Mouse (Mus musculus): ENCODE results near the gene Rlbp1.
A peak's percentile ranks its signal among the peaks of the same experiment; 100 is the strongest.

The Rlbp1 gene

DNA sequence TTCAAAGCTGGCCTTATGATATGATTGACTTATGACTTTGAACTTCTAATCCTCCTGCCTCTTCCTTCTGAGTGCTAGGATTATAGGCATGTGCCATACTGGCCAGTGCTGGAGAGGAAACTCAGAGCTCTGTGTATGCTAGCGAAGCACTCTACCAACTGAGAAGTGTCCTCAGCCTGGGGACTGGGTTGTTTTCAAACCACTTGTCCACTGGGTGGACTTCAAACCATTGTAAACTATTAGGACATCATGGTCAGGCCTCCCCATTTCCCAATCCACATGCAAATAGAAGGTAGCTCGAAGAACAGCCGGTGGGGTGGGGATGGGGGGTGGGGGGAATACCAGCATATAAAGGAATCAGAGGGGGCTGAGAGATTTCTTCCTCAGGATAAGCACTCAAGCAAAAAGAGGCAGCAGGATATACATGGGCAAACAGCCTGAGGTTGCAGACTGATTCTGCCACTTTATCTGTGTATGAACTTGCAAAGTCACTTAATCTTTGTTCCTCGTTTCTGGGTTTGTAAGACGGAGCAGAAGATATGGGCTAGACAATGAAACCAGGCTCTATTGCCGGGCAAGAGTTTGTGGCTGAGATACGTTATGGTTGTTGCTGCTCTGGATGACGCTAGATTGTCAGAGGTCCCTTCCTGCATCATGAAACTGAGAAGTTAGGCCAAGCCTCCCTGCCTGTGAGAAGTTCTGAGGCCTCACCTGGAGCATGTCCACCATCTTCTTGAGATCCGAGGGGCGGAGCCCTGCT is 10.2 kb downstream of the Rlbp1 start:
- DNase-seq (ENCODE audit: low spot score in 2 of 2), result no peak

DNA sequence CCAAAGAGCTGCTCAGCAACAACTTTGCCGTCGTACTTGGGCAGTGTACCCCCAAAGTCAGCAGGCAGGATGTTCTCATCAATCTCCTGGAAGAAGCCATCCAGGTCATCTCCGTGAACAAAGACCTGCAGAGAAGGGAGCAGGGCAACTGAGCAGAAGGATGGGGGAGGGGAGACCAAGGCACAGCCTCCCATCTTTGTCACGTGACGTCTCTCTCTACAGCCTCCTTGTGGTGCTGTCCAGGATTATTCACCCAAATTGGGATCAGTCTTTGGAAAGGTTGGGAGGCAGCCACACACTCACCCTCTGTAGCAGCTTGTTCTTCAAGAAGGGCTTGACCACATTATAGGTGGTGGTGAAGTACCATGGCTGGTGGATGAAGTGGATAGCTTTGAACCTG is 11.3 kb downstream of the Rlbp1 start:
- no peak for DNase-seq (ENCODE audit: low spot score in 2 of 2)

DNA sequence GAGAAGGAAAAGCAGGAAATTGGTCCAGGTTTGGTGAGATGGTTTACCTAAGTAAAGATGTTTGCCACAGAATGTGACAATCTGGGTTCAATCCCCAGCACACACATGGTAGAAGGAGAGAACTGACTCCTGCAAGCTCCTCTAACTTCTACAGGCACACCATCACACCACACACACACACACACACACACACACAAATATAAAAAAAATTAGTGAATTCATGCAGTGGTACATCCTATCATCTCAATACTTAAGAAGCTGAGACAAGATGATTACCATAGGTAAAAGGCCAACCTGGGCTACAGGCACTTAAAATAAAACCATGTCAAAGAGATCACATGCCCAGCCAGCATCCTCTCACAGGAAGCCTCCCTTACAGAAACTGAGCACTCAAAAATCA is 12.8 kb downstream of the Rlbp1 start:
- DNase-seq (ENCODE audit: low spot score in 2 of 2), result no peak

DNA sequence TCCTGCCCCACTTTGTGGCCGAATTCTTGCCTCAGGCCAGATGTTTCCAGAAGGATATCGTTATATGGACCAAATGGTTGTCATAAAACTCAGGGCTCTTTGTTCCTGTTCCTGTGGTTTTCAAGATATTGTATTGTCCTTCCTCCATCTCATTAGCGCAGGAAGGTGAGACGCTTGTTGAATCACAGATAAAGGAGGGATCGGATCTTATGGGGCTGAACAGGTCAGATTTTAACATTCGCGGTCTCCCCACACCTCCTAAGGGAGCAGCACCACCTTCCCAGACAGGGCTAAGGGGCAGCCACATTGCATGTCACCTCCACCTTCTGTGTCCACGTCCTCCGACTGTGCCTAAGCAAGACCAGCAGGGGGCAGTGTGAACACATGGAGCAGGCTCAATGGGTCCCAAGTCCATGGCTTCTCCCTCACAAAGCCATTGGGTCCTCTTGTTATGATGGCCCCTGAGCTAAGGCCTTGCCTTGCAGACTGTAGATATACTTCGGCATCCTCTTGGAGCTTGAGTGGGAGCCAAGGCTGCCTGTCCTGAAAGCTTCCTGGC is 15.4 kb downstream of the Rlbp1 start:
- peak; percentile 45 to 58 for DNase-seq (ENCODE audit: low spot score in 2 of 2)

DNA sequence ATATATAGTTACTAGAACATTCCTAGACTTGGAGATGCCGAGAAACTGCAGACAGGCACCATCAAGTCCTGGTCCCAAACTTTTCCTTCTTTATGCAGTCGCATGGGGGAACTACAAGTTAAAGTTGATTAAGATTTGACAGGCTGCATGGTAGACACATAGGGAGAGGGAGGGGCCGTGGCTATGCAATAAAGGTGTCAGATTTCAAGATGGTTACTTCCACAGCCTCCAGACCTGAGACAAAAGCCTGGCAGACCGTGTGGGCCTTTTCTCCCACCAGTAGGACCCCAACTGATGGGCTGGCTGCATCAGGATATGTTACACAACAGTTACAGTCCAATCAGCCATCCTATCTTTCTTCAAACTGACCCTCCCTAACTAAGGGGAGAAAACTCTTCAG is 17.4 kb downstream of the Rlbp1 start:
- DNase-seq (ENCODE audit: low spot score in 2 of 2), result no peak

DNA sequence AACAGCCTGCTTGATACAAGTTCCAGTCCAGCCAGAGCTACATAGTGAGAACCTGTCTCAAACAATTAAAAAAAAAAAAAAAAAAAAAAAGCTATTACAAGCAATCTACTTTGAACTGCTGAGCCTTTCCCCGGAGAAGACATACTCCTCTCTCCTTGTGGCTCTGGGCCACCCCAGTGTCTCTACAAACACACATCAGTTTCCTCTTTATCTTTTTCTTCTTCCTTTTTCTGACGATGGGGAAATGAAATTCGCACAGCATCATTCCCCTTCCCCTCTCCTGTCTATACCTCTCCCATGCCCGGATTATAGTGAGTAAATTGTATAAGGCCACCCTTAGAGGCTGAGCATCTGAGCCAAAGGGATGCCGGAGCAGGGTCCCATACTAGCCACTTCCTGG is 18.2 kb downstream of the Rlbp1 start:
- no peak for DNase-seq (ENCODE audit: low spot score in 2 of 2)

GRCm38 (mm10) chr7:79363370-79364043 is 23.3 kb downstream of the Rlbp1 start:
- no peak for DNase-seq (ENCODE audit: low spot score in 2 of 2)

GRCm38 (mm10) chr7:79362830-79363229 is 24.0 kb downstream of the Rlbp1 start:
- no peak for DNase-seq (ENCODE audit: low spot score in 2 of 2)

- no peak for DNase-seq (ENCODE audit: low spot score in 2 of 2)
Measured at GRCm38 (mm10) chr7:79362208-79362607, 24.6 kb downstream of the Rlbp1 start.

DNA sequence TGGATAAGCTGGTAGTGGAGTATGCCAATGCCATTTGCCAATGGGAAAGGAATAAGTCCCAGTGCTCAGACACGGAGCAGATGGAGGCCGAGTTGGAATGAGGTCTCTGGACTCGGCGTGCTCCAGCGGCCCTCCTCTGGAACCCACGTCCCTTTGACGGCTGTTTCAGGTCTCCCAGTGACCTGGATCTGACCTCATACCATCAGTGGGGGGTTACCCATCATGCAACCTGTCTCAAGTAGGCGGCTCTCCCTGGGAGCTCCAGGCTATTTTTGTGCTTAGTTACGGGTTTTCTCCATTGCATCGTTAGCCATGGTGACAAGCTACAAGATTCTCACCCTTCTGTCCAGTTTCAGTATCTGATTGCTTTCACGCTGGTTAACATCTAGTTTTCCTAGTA is 26.8 kb downstream of the Rlbp1 start:
- DNase-seq (ENCODE audit: low spot score in 2 of 2), result no peak

GRCm38 (mm10) chr7:79359183-79359435 is 27.7 kb downstream of the Rlbp1 start:
- DNase-seq (ENCODE audit: low spot score in 2 of 2), result no peak

DNA sequence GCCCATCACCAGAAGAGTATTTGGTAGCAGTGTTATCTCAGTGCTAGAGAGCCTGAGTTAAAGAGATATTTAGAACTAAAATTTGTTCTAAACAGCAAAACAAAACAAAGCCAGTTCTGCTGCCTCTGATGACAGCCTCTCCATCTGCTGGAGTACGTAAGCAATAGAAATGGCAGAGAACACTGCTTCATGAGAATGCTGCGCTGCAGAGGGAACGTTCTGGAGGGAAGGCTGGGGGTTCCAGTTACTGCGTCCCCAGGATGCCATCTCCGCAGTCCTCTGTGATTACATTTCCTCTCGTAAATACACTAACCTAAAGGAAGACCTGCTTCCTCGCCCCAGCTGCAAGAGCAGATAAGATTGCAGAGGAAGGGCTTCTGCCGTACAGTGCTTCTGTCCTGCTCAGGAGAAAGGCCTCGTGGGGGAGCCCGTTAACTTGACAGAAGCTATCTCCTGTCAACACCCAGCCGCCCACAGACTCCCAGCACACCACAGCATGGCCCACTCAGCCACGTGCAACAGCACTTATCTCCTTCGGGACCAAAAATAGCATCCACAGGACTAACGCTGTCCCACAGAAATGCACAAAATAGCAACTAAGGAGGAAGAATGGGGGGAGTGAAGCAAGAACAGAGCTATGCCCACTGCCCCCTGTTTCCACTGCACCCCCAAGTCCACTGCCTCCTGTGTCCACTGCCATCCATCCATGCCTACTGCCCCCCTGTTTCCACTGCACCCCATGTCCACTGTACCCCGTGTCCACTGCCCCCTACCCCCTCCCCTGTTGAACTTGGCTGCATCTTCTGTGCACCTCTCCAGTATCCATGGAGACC is 28.3 kb downstream of the Rlbp1 start:
- DNase-seq (ENCODE audit: low spot score in 2 of 2), result no peak

- DNase-seq (ENCODE audit: low spot score in 2 of 2), result peak; percentile 28 to 32
Measured at GRCm38 (mm10) chr7:79349738-79350386, 37.0 kb downstream of the Rlbp1 start.

- no peak for DNase-seq (ENCODE audit: low spot score in 2 of 2)
Measured at GRCm38 (mm10) chr7:79348816-79349215, 38.0 kb downstream of the Rlbp1 start.

DNA sequence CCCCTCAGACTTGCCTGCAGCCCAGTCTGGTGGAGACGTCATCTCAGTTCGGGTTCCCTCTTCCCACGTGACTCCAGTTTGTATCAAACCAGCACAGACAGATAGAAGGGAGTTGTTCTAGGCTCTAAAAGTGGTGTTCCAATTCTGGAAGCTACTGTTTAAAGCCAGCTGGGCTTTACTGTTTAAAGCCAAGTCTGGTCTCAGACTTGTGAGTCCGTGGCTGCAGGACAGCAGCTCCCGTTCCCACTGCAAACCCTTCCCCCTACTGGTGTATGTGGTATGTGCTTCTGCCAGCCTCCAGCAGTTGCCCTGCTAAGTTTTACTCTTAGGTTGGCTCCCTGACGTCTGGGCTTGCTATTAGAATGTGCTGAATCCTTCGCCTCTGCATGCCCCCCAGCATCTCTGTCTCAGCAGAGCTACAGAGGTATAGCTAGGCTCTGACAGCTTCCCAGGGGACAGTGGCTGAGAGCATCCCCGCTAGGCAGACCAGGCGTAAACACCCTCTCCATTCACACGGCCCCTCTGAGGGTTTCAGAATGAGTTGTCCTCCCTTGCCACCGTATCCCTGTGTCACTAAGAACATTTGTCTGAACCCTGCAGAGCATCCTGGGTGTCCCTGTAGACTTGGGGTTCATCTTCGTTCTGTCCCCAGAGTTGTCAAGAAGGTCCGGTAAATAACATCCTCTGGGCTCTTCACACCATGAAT is 39.6 kb downstream of the Rlbp1 start:
- DNase-seq (ENCODE audit: low spot score in 2 of 2), result no peak

DNA sequence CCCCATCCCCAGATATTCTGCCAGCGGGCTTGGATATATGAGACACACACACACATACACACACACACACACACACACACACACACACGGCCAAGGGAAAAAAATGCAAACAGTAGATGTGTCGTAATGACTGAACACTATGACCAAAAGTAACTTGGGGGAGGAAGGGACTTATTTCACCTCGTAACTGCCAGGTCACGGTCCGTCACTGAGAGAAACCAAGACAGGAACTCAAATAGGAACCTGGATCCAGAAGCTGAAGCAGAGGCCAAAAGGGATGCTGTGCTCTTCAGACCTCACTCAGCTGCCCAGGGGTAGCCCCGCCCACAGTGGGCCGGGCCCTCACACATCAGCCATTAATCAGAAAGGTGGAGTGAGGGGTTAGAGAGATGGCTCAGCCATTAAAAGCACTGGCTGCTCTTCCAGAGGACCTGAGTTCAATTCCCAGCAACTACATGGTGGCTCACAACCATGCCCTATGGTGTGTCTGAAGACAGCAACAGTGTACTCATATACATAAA is 40.2 kb downstream of the Rlbp1 start:
- DNase-seq (ENCODE audit: low spot score in 2 of 2), result no peak

DNA sequence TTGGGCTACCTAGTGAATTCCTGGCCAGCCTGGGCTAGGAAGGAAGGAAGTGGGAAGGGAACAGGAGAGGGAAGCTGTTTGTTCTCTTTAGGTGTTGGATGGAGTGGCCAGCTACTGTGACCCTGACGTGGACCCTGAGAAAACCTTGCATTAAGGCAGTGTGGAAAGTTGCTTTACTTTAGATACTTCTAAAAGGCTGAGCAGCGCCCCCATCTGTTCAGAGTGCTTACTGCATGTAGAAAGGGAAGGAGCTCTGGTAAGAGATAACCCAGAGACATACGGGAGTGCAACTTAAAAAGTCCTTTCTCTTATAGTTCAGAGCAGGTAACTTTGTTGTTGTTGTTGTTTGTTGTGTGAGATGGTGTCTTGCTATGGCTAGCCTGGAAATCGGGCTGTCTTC is 40.9 kb downstream of the Rlbp1 start:
- peak in 1 of 2 experiments; percentile 32 for DNase-seq (ENCODE audit: low spot score in 2 of 2)

- peak; percentile 35 to 42 for DNase-seq (ENCODE audit: low spot score in 2 of 2)
Measured at GRCm38 (mm10) chr7:79336362-79336910, 50.4 kb downstream of the Rlbp1 start.

DNA sequence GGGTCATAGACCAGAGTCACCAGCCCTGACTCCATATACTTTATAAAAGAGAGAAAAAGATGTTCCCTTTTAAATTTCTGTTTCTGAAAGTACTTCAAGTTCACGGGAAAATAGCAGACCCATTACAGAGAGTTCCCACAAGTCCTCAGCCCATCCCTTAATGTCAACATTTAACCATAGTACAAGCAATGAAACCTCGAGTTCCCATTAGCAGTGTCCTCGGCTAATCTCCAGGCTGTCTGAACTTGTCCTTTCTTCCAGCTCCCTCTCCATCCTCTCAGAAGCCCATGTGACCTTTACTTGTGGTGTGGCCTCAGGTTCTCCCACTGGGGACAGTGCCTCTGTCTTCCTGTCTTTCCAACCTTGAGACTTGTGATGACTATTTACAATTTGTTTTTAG is 53.4 kb downstream of the Rlbp1 start:
- DNase-seq (ENCODE audit: low spot score in 2 of 2), result no peak

DNA sequence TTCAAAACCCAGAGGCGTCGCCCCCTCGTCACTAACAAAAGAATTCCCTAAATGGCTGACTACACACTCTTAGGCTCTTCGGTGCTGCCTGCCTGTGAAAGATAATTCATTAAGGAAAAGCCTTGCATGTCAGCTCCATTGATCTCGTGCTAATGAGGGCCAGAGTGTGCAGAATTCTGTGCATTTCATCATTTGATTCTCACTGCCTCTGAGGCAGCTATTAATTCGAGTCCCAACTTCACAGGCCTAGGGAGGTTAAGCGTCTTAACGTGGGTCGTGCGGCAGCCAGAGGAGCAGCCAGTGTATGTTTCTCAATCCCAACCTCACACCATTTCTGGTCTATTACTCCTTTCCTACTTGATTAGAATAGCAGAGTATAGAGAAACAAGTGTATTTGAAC is 55.7 kb downstream of the Rlbp1 start:
- DNase-seq (ENCODE audit: low spot score in 2 of 2), result no peak

GRCm38 (mm10) chr7:79328769-79329168 is 58.1 kb downstream of the Rlbp1 start:
- DNase-seq (ENCODE audit: low spot score in 2 of 2), result no peak
